Mouse (Mus musculus) lung, embryonic 15.5 days (tissue): ENCODE measurements around the gene Gm13040. TPM values are rescaled to one million over a fixed set of nuclear protein-coding genes. Genes with fewer than 3 reads are reported as not detected.
"Not testable (repeated sequence)": the region's sequence is repeated elsewhere in the genome, so short reads cannot be mapped to it uniquely, and the experiment has no call there.

Experiments used
- ATAC-seq: fragments of 200-750 bp; cut with Nextera tagmentation; 2 replicates; pipeline ENCODE4 v1.8.0; 2017; ENCODE audit warnings: moderate number of reproducible peaks, borderline replicate concordance; ENCODE audit not compliant: low FRiP score, low TSS enrichment; ENCODE audit errors: extremely low read depth
- H3K27ac ChIP-seq: fragments of 300-500 bp; sonication (generic); 2 replicates; pipeline ENCODE4 v1.5.1; 2015; ENCODE audit warnings: moderate library complexity, mild to moderate bottlenecking, inconsistent platforms
- H3K27me3 ChIP-seq: fragments of 300-500 bp; sonication (generic); 2 replicates; pipeline ENCODE4 v1.6.1; 2015; ENCODE audit warnings: inconsistent platforms
- H3K36me3 ChIP-seq: fragments of 300-500 bp; sonication (generic); 2 replicates; pipeline ENCODE4 v1.6.1; 2015; ENCODE audit warnings: inconsistent platforms
- H3K4me1 ChIP-seq: fragments of 300-500 bp; sonication (generic); 2 replicates; pipeline ENCODE4 v1.6.1; 2015; ENCODE audit warnings: inconsistent platforms
- H3K4me2 ChIP-seq: fragments of 300-500 bp; sonication (generic); 2 replicates; pipeline ENCODE4 v1.6.1; 2015; ENCODE audit warnings: inconsistent platforms, mild to moderate bottlenecking, moderate library complexity
- H3K4me3 ChIP-seq: fragments of 300-500 bp; sonication (generic); 2 replicates; pipeline ENCODE4 v1.5.1; 2015; ENCODE audit warnings: mild to moderate bottlenecking, inconsistent platforms
- H3K9ac ChIP-seq: fragments of 300-500 bp; sonication (generic); 2 replicates; pipeline ENCODE4 v1.6.1; 2015; ENCODE audit warnings: inconsistent platforms
- H3K9me3 ChIP-seq: fragments of 300-500 bp; sonication (generic); 2 replicates; pipeline ENCODE4 v1.6.1; 2016; ENCODE audit warnings: inconsistent platforms
- WGBS: fragments of 180-500 bp; shearing (Covaris S2); methylation state at CpG from one replicate; pipeline ENCODE4 v1.1.7; 2015; 5-methylcytosine and 5-hydroxymethylcytosine counted together
- polyA plus RNA-seq: library from polyadenylated mRNA; unstranded; fragments of >200 nt; fragmentation: Nextera tagmentation; extraction: Ambion mirVana; gene quantifications from 2 replicates; pipeline ENCODE4 v1.2.1, GENCODE M21; 2015

Gene Gm13040
- polyA plus RNA-seq, result not detected in 2 replicates

DNA sequence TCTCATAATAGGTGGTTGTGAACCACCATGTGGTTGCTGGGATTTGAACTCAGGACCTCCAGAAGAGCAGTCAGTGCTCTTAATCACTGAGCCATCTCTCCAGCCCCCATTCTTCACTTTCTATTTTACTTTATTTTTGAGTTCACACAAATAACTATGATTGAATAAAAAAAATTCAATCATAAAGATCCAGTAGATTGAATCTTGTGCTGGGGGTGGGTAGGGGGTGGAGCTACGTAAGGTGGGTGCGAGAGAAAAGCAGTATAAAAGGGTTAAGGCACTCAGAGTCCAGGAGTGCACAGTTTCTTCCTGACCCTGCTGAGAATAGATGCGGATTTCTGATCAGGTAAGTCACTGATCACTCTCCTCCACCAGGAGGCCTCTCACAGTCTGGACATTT is at the start of gene Gm13040:
Gm13040 (plus strand) TSS at position 301 of the 400 bp plus-strand sequence.
- H3K4me1 ChIP-seq, H3K4me3 ChIP-seq, H3K4me2 ChIP-seq, ATAC-seq, H3K27me3 ChIP-seq, H3K36me3 ChIP-seq, H3K27ac ChIP-seq, H3K9ac ChIP-seq, H3K9me3 ChIP-seq: not testable (repeated sequence)
- WGBS, result no CpG with 5 or more reads among the region's 3 CpGs

DNA sequence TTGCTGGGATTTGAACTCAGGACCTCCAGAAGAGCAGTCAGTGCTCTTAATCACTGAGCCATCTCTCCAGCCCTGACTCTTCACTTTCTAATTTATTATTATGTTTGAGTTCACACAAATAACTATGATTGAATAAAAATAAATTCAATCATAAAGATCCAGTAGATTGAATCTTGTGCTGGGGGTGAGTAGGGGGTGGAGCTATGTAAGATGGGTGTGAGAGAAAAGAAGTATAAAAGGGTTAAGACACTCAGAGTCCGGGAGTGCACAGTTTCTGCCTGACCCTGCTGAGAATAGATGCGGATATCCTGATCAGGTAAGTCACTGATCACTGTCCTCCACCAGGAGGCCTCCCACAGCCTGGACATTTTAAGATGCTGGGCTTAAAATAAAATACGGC is 24.7 kb upstream of the Gm13040 start, which contains the start of gene Gm13043:
Gm13043 (plus strand) TSS at position 301 of the 400 bp plus-strand sequence.
- no peaks in the 10 kb centered on the region for H3K9me3 ChIP-seq
- no peak within 1 kb of the TSS for H3K9ac ChIP-seq
- H3K4me1 ChIP-seq, result no peaks in the 10 kb centered on the region
- no peak within 1 kb of the TSS for H3K4me2 ChIP-seq
- WGBS, result 79% methylated on average over 3 of the region's 3 CpGs
- no peaks in the 10 kb centered on the region for H3K36me3 ChIP-seq
- ATAC-seq, result no peak
- H3K27me3 ChIP-seq, result no peaks in the 10 kb centered on the region
- H3K27ac ChIP-seq, result no peak within 1 kb of the TSS
- H3K4me3 ChIP-seq, result no peak within 1 kb of the TSS

DNA sequence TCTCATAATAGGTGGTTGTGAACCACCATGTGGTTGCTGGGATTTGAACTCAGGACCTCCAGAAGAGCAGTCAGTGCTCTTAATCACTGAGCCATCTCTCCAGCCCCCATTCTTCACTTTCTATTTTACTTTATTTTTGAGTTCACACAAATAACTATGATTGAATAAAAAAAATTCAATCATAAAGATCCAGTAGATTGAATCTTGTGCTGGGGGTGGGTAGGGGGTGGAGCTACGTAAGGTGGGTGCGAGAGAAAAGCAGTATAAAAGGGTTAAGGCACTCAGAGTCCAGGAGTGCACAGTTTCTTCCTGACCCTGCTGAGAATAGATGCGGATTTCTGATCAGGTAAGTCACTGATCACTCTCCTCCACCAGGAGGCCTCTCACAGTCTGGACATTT is 15.6 kb downstream of the Gm13040 start, which contains the start of the genes BC080695 and Gm13057:
BC080695 (plus strand) TSS at position 301 of the 400 bp plus-strand sequence.
Gm13057 (plus strand) TSS at position 310 of the 400 bp plus-strand sequence.
- H3K9ac ChIP-seq, H3K9me3 ChIP-seq, H3K4me3 ChIP-seq, ATAC-seq, H3K27me3 ChIP-seq, H3K36me3 ChIP-seq, H3K27ac ChIP-seq, H3K4me1 ChIP-seq, H3K4me2 ChIP-seq: not testable (repeated sequence)
- WGBS, result no CpG with 5 or more reads among the region's 3 CpGs

Other genes with a start within 250 kb of the Gm13040 start
- 47.2 and 51.0 TPM in 2 replicates for gene Pdpn, start 236.4 kb upstream of the Gm13040 start, polyA plus RNA-seq
- 0.06 and 0.07 TPM in 2 replicates for gene Lrrc38, start 186.2 kb upstream of the Gm13040 start, polyA plus RNA-seq
- gene Pramel1, start 141.5 kb upstream of the Gm13040 start, polyA plus RNA-seq, result not detected in 2 replicates
- gene Pramef8, start 123.5 kb upstream of the Gm13040 start, polyA plus RNA-seq, result 17.4 and 19.7 TPM in 2 replicates
- not detected in 2 replicates for gene Oog4, start 85.6 kb upstream of the Gm13040 start, polyA plus RNA-seq
- gene Gm13043, start 24.6 kb upstream of the Gm13040 start, polyA plus RNA-seq, result not detected in 2 replicates
- not detected in 2 replicates for gene BC080695, start 15.7 kb downstream of the Gm13040 start, polyA plus RNA-seq
- not detected in 2 replicates for gene Gm13057, start 15.8 kb downstream of the Gm13040 start, polyA plus RNA-seq
- not detected in 2 replicates for gene Gm13083, start 79.0 kb downstream of the Gm13040 start, polyA plus RNA-seq
- gene Gm13088, start 121.3 kb downstream of the Gm13040 start, polyA plus RNA-seq, result not detected in 2 replicates
- not detected in 2 replicates for gene Gm13089, start 166.8 kb downstream of the Gm13040 start, polyA plus RNA-seq
- not detected in 2 replicates for gene Gm13078, start 183.5 kb downstream of the Gm13040 start, polyA plus RNA-seq